Mouse (Mus musculus) kidney, embryonic 15.5 days (tissue): ENCODE data around the gene Clpx. TPM values are rescaled to one million over a fixed set of nuclear protein-coding genes. Genes with fewer than 3 reads are reported as not detected.

ENCODE experiments used
- ATAC-seq: fragments of 200-750 bp; cut with Nextera tagmentation; replicated peaks from 2 replicates; pipeline ENCODE4 v1.8.0; 2017; ENCODE audit warnings: moderate TSS enrichment; ENCODE audit not compliant: low FRiP score
- H3K27ac ChIP-seq: fragments of 300-500 bp; sonication (generic); 2 replicates; pipeline ENCODE4 v1.5.1; 2015; ENCODE audit warnings: mild to moderate bottlenecking, inconsistent platforms
- H3K27me3 ChIP-seq: fragments of 300-500 bp; sonication (generic); 2 replicates; pipeline ENCODE4 v1.6.1; 2015; ENCODE audit warnings: inconsistent platforms
- H3K36me3 ChIP-seq: fragments of 300-500 bp; sonication (generic); 2 replicates; pipeline ENCODE4 v1.6.1; 2015; ENCODE audit warnings: inconsistent platforms
- H3K4me1 ChIP-seq: fragments of 300-500 bp; sonication (generic); 2 replicates; pipeline ENCODE4 v1.6.1; 2015; ENCODE audit warnings: inconsistent platforms
- H3K4me2 ChIP-seq: fragments of 300-500 bp; sonication (generic); 2 replicates; pipeline ENCODE4 v1.6.1; 2015; ENCODE audit warnings: moderate library complexity, mild to moderate bottlenecking, inconsistent platforms
- H3K4me3 ChIP-seq: fragments of 300-500 bp; sonication (generic); replicated peaks from 2 replicates; pipeline ENCODE4 v1.5.1; 2015; ENCODE audit warnings: mild to moderate bottlenecking, inconsistent platforms
- H3K9ac ChIP-seq: fragments of 300-500 bp; sonication (generic); 2 replicates; pipeline ENCODE4 v1.6.1; 2015; ENCODE audit warnings: mild to moderate bottlenecking, inconsistent platforms
- H3K9me3 ChIP-seq: fragments of 300-500 bp; sonication (generic); replicated peaks from 2 replicates; pipeline ENCODE4 v1.6.1; 2016; ENCODE audit warnings: inconsistent platforms
- WGBS: fragments of 180-500 bp; shearing (Covaris S2); methylation state at CpG from one replicate; pipeline ENCODE4 v1.1.7; 2015; ENCODE audit warnings: mixed read lengths; 5-methylcytosine and 5-hydroxymethylcytosine counted together
- polyA plus RNA-seq: library from polyadenylated mRNA; unstranded; fragments of >200 nt; fragmentation: Nextera tagmentation; extraction: Ambion mirVana; gene quantifications from 2 replicates; pipeline ENCODE4 v1.2.1, GENCODE M21; 2015

Gene Clpx
- polyA plus RNA-seq, 1 experiment from 2014 or later, result 50.6 TPM

GRCm38 (mm10) chr9:65293580-65293972 lies 484 bp upstream of the Clpx start:
- WGBS, result 0% methylated on average over 9 of the region's 9 CpGs
- H3K4me1 ChIP-seq, result peaks cover 29% of the 10 kb centered on the region
- ATAC-seq, result peak; percentile 40; the same call in 1 of the 2 replicates
- no peaks in the 10 kb centered on the region for H3K9me3 ChIP-seq
- H3K9ac ChIP-seq, result peak overlapping the region; percentile 87
- H3K36me3 ChIP-seq, result peaks cover 15% of the 10 kb centered on the region
- peak overlapping the region; percentile 73 for H3K4me3 ChIP-seq
- no peaks in the 10 kb centered on the region for H3K27me3 ChIP-seq
- peak overlapping the region; percentile 85 for H3K27ac ChIP-seq
- H3K4me2 ChIP-seq, result peak overlapping the region; percentile 67

- no peak; the same call in 1 of the 2 replicates for ATAC-seq
- WGBS, result 1% methylated on average over 28 of the region's 28 CpGs
- Histone ChIP-seq H3K27ac (peak overlapping the region; percentile 91), H3K4me2 (peak overlapping the region; percentile 89), H3K4me3 (peak overlapping the region; percentile 73), H3K9ac (peak overlapping the region; percentile 87), H3K36me3 (peaks cover 21% of the 10 kb centered on the region), H3K27me3 (no peaks in the 10 kb centered on the region), H3K9me3 (no peaks in the 10 kb centered on the region), H3K4me1 (peaks cover 23% of the 10 kb centered on the region)
These were observed 787 bp downstream of the Clpx start for GRCm38 (mm10) chr9:65294716-65295378.

- Histone ChIP-seq H3K9me3 (no peaks in the 10 kb centered on the region), H3K4me1 (peaks cover 23% of the 10 kb centered on the region), H3K9ac (no peak overlapping the region), H3K27me3 (no peaks in the 10 kb centered on the region), H3K4me3 (no peak overlapping the region), H3K4me2 (no peak overlapping the region), H3K27ac (no peak overlapping the region), H3K36me3 (peaks cover 40% of the 10 kb centered on the region)
- no peak for ATAC-seq
- 94% methylated on average over 2 of the region's 2 CpGs for WGBS
These were observed 3.0 kb downstream of the Clpx start for GRCm38 (mm10) chr9:65297056-65297455.

GRCm38 (mm10) chr9:65298761-65299160 lies 4.7 kb downstream of the Clpx start:
- 80% methylated on average over 3 of the region's 3 CpGs for WGBS

GRCm38 (mm10) chr9:65299650-65300049 lies 5.6 kb downstream of the Clpx start:
- Histone ChIP-seq H3K27ac (no peak overlapping the region), H3K9me3 (no peaks in the 10 kb centered on the region), H3K4me2 (no peak overlapping the region), H3K4me1 (peaks cover 14% of the 10 kb centered on the region), H3K9ac (no peak overlapping the region), H3K36me3 (peaks cover 66% of the 10 kb centered on the region), H3K27me3 (no peaks in the 10 kb centered on the region), H3K4me3 (no peak overlapping the region)
- 98% methylated on average over 7 of the region's 7 CpGs for WGBS
- ATAC-seq, result no peak

More at GRCm38 (mm10) chr9:65298761-65299160, 4.7 kb downstream of the Clpx start:
- peaks cover 15% of the 10 kb centered on the region for H3K4me1 ChIP-seq
- no peak for ATAC-seq
- no peaks in the 10 kb centered on the region for H3K27me3 ChIP-seq
- no peak overlapping the region for H3K4me3 ChIP-seq
- H3K4me2 ChIP-seq, result no peak overlapping the region
- H3K9ac ChIP-seq, result no peak overlapping the region
- no peaks in the 10 kb centered on the region for H3K9me3 ChIP-seq
- H3K27ac ChIP-seq, result no peak overlapping the region
- H3K36me3 ChIP-seq, result peaks cover 57% of the 10 kb centered on the region

GRCm38 (mm10) chr9:65302327-65302983 lies 8.4 kb downstream of the Clpx start:
- 91% methylated on average over 4 of the region's 4 CpGs for WGBS
- H3K27me3 ChIP-seq, result no peaks in the 10 kb centered on the region
- no peaks in the 10 kb centered on the region for H3K9me3 ChIP-seq
- H3K27ac ChIP-seq, result no peak overlapping the region
- no peaks in the 10 kb centered on the region for H3K4me1 ChIP-seq
- H3K4me2 ChIP-seq, result no peak overlapping the region
- no peak overlapping the region for H3K9ac ChIP-seq
- peaks cover 80% of the 10 kb centered on the region for H3K36me3 ChIP-seq
- no peak for ATAC-seq
- H3K4me3 ChIP-seq, result no peak overlapping the region

- Histone ChIP-seq H3K4me2 (no peak overlapping the region), H3K4me1 (no peaks in the 10 kb centered on the region), H3K9me3 (no peaks in the 10 kb centered on the region), H3K4me3 (no peak overlapping the region), H3K27me3 (no peaks in the 10 kb centered on the region), H3K9ac (no peak overlapping the region), H3K27ac (no peak overlapping the region), H3K36me3 (peaks cover 81% of the 10 kb centered on the region)
- ATAC-seq, result no peak
- WGBS, result 93% methylated on average over 4 of the region's 4 CpGs
These were observed 9.5 kb downstream of the Clpx start for GRCm38 (mm10) chr9:65303586-65303985.

GRCm38 (mm10) chr9:65304300-65304699 lies 10.2 kb downstream of the Clpx start:
- Histone ChIP-seq H3K27me3 (no peaks in the 10 kb centered on the region), H3K36me3 (peaks cover 85% of the 10 kb centered on the region), H3K4me2 (no peak overlapping the region), H3K27ac (no peak overlapping the region), H3K9me3 (no peaks in the 10 kb centered on the region), H3K4me3 (no peak overlapping the region), H3K4me1 (no peaks in the 10 kb centered on the region), H3K9ac (no peak overlapping the region)
- WGBS, result 56% methylated on average over 4 of the region's 4 CpGs
- ATAC-seq, result no peak

GRCm38 (mm10) chr9:65306672-65307071 lies 12.6 kb downstream of the Clpx start:
- Histone ChIP-seq H3K4me3 (no peak overlapping the region), H3K27ac (no peak overlapping the region), H3K4me2 (no peak overlapping the region), H3K4me1 (no peaks in the 10 kb centered on the region), H3K9ac (no peak overlapping the region), H3K9me3 (no peaks in the 10 kb centered on the region), H3K27me3 (no peaks in the 10 kb centered on the region), H3K36me3 (peaks cover 76% of the 10 kb centered on the region)
- 96% methylated on average over 2 of the region's 2 CpGs for WGBS
- ATAC-seq, result no peak

GRCm38 (mm10) chr9:65308011-65308410 lies 14.0 kb downstream of the Clpx start:
- Histone ChIP-seq H3K36me3 (peaks cover 76% of the 10 kb centered on the region), H3K9me3 (no peaks in the 10 kb centered on the region), H3K9ac (no peak overlapping the region), H3K4me1 (no peaks in the 10 kb centered on the region), H3K27ac (no peak overlapping the region), H3K4me3 (no peak overlapping the region), H3K4me2 (no peak overlapping the region), H3K27me3 (no peaks in the 10 kb centered on the region)
- 84% methylated on average over 1 of the region's 1 CpGs for WGBS
- no peak for ATAC-seq

- ATAC-seq, result peak; percentile 52; the same call in 1 of the 2 replicates
- Histone ChIP-seq H3K4me1 (no peaks in the 10 kb centered on the region), H3K9ac (no peak overlapping the region), H3K27me3 (no peaks in the 10 kb centered on the region), H3K36me3 (peaks cover 72% of the 10 kb centered on the region), H3K4me3 (no peak overlapping the region), H3K9me3 (no peaks in the 10 kb centered on the region), H3K27ac (no peak overlapping the region), H3K4me2 (no peak overlapping the region)
- WGBS, result 97% methylated on average over 4 of the region's 4 CpGs
These were observed 18.8 kb downstream of the Clpx start for GRCm38 (mm10) chr9:65312669-65313357.

- no peaks in the 10 kb centered on the region for H3K27me3 ChIP-seq
- H3K4me1 ChIP-seq, result no peaks in the 10 kb centered on the region
- no peaks in the 10 kb centered on the region for H3K9me3 ChIP-seq
- H3K9ac ChIP-seq, result no peak overlapping the region
- H3K36me3 ChIP-seq, result peaks cover 70% of the 10 kb centered on the region
- ATAC-seq, result no peak
- no peak overlapping the region for H3K4me2 ChIP-seq
- 93% methylated on average over 1 of the region's 1 CpGs for WGBS
- H3K4me3 ChIP-seq, result no peak overlapping the region
- no peak overlapping the region for H3K27ac ChIP-seq
These were observed 19.8 kb downstream of the Clpx start for GRCm38 (mm10) chr9:65313846-65314245.
